Mouse (Mus musculus): ENCODE measurements around the gene Smap1. TPM values are rescaled to one million over a fixed set of nuclear protein-coding genes. Genes with fewer than 3 reads are reported as not detected.

Smap1 gene
- polyA plus RNA-seq, 1 experiment from 2014 or later: 71.4 TPM

Other genes starting within 250 kb of the Smap1 start
- gene B3gat2, start 160.6 kb downstream of the Smap1 start, polyA plus RNA-seq (2016; fragmentation: Nextera tagmentation; extraction: Ambion mirVana): 5.6 and 6.1 TPM in 2 replicates
- gene Sdhaf4, start 83.3 kb upstream of the Smap1 start, polyA plus RNA-seq (2016; fragmentation: Nextera tagmentation; extraction: Ambion mirVana): 78.1 and 80.1 TPM in 2 replicates
- 42.9 and 49.3 TPM in 2 replicates for gene Fam135a, start 178.0 kb upstream of the Smap1 start, polyA plus RNA-seq (2016; fragmentation: Nextera tagmentation; extraction: Ambion mirVana)